Mouse (Mus musculus) thymus, adult 2 months (tissue): Measurements from ENCODE around the gene Ccdc81.

ENCODE experiments used
- CTCF ChIP-seq: fragments of 200-500 bp; IDR thresholded peaks from 2 replicates; pipeline ENCODE4 v1.5.1; 2012; ENCODE audit warnings: mild to moderate bottlenecking, control low read depth, low read length, moderate library complexity, borderline replicate concordance; ENCODE audit not compliant: control insufficient read depth, poor library complexity, insufficient read depth; ENCODE audit errors: extremely low read depth
- POLR2A ChIP-seq: fragments of 200-500 bp; IDR thresholded peaks from 2 replicates; pipeline ENCODE4 v1.6.1; 2012; ENCODE audit warnings: mild to moderate bottlenecking, low read length, control low read depth, moderate library complexity; ENCODE audit not compliant: control insufficient read depth, poor library complexity, insufficient read depth; ENCODE audit errors: extremely low read depth

DNA sequence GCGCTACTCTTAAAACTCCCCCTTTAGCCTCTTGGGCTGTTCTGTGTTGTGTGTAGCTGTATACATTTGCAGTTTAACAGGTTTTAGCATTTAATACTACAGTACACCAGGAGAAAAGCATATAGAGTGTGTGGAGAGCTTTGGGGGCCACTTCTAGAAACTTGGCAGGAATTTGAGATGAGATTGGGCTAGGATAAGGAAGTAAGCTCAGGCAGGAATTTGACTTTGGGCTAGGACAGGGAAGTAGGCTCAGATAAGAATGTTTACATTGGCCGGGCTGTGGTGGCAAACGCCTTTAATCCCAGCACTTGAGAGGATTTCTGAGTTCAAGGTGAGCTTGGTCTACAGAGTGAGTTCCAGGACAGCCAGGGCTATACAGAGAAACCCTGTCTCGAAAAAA, 46.0 kb upstream of the Ccdc81 start:
- TF ChIP-seq CTCF, result no peak
- TF ChIP-seq POLR2A, result no peak
